In genomic region chr11:76338656-76339055, GRCm38 (mm10) we compare ENCODE assay signal across 17 mouse cellular contexts.
A peak's percentile ranks its signal among the peaks of the same experiment; 100 is the strongest.
DNase-seq lines count a peak whose midpoint lies in the region; ATAC-seq and TF ChIP-seq lines count a peak whose summit lies in the region.
"Had no signal": no experiment of that assay in that cellular context is flagged by ENCODE, and none has a peak within 500 bp of the region (broad histone marks: within the 10 kb centered on the region; RNA-seq: fewer than 3 reads in every experiment).

No protein-coding gene starts in this region.

- H3K27me3 ChIP-seq in kidney, embryonic 15.5 days = no peaks in the 10 kb centered on the region
- H3K27me3 ChIP-seq in cerebellum, adult 2 months (ENCODE audit: control insufficient read depth, insufficient read depth, low read length) = no peaks in the 10 kb centered on the region
- no peaks in the 10 kb centered on the region for H3K27me3 ChIP-seq in limb, embryonic 15.5 days
- H3K27me3 ChIP-seq: midbrain, embryonic 13.5 days had no signal

- H3K9me3 ChIP-seq in kidney, embryonic 15.5 days (replicated peaks) = no peaks in the 10 kb centered on the region
- H3K9me3 ChIP-seq in limb, embryonic 15.5 days = no peaks in the 10 kb centered on the region
- H3K9me3 ChIP-seq: midbrain, embryonic 13.5 days had no signal

- H3K4me1 ChIP-seq in kidney, embryonic 15.5 days = peaks cover 53% of the 10 kb centered on the region
- H3K4me1 ChIP-seq in cerebellum, adult 2 months (ENCODE audit: control insufficient read depth, insufficient read depth, low read length) = peaks cover 14% of the 10 kb centered on the region; the same call in 1 of the 2 replicates
- peaks cover 76% of the 10 kb centered on the region for H3K4me1 ChIP-seq in limb, embryonic 15.5 days

- H3K4me2 ChIP-seq in kidney, embryonic 15.5 days = no peak overlapping the region
- no peak overlapping the region for H3K4me2 ChIP-seq in limb, embryonic 15.5 days
- H3K4me2 ChIP-seq: midbrain, embryonic 13.5 days had no signal

- no peak overlapping the region for H3K9ac ChIP-seq in kidney, embryonic 15.5 days
- H3K9ac ChIP-seq in limb, embryonic 15.5 days = no peak overlapping the region
- H3K9ac ChIP-seq: midbrain, embryonic 13.5 days had no signal

- 84% methylated on average over 8 of the region's 8 CpGs for WGBS in kidney, embryonic 15.5 days
- 17% methylated on average over 8 of the region's 8 CpGs for WGBS in cerebellum, adult 2 months
- 57% methylated on average over 8 of the region's 8 CpGs for WGBS in limb, embryonic 15.5 days

- H3K27ac ChIP-seq in kidney, embryonic 15.5 days = 0 out of 2 replicates have a peak overlapping the region, but pooled peaks have one; percentile 13
- no peak overlapping the region for H3K27ac ChIP-seq in cerebellum, adult 2 months (ENCODE audit: insufficient read depth, low read length)
- H3K27ac ChIP-seq in limb, embryonic 15.5 days = 0 out of 2 replicates have a peak overlapping the region, but pooled peaks have one; percentile 80
- H3K27ac ChIP-seq: heart, adult 2 months; midbrain, embryonic 13.5 days had no signal

- H3K36me3 ChIP-seq in kidney, embryonic 15.5 days = no peaks in the 10 kb centered on the region
- no peaks in the 10 kb centered on the region for H3K36me3 ChIP-seq in limb, embryonic 15.5 days
- H3K36me3 ChIP-seq: midbrain, embryonic 13.5 days had no signal

- TF ChIP-seq POLR2A in cerebellum, adult 2 months (IDR thresholded peaks at IDR 0.05; ENCODE audit: borderline replicate concordance, insufficient read depth, low read length) = no peak

- no peak for TF ChIP-seq CTCF in cerebellum, adult 2 months (IDR thresholded peaks at IDR 0.05; ENCODE audit: borderline replicate concordance, insufficient read depth, low read depth, low read length)

- DNase-seq in kidney, adult 8-10 months = no peak
- peak; percentile 64 for DNase-seq in cerebellum, adult 2 months
- peak; percentile 64 to 68 for DNase-seq in cerebellum, postnatal 36 days
- DNase-seq in liver = no peak
- DNase-seq: heart, adult 2 months; kidney, postnatal 10 days; lung, postnatal 10 days; right cerebral cortex, postnatal 25 days; thymus, adult 18-20 months had no signal

- H3K4me3 ChIP-seq in kidney, embryonic 15.5 days (replicated peaks) = no peak overlapping the region
- peak overlapping the region; percentile 18 for H3K4me3 ChIP-seq in cerebellum, adult 2 months (replicated peaks; ENCODE audit: insufficient read depth, low read depth, low read length)
- H3K4me3 ChIP-seq in limb, embryonic 15.5 days = no peak overlapping the region
- H3K4me3 ChIP-seq: erythroblast, embryonic 14.5 days; heart, adult 2 months; midbrain, embryonic 13.5 days; myocyte had no signal

- ATAC-seq in kidney, embryonic 15.5 days (replicated peaks; ENCODE audit: low FRiP score) = no peak
- no peak for ATAC-seq in limb, embryonic 15.5 days (ENCODE audit: insufficient number of reproducible peaks, low FRiP score, low TSS enrichment, low read depth)
- ATAC-seq in erythroid progenitor cell, adult 5-6 weeks (replicated peaks; ENCODE audit: low FRiP score, poor library complexity, severe bottlenecking) = no peak
- ATAC-seq: forebrain, embryonic 16.5 days; hindbrain, embryonic 16.5 days; midbrain, embryonic 13.5 days had no signal

Comparison
In these comparisons a context has a peak if more than half of its experiments do, and no peak if none do; other contexts are left out.
1. DNase-seq: peak in cerebellum, adult 2 months (2 of 2) and cerebellum, postnatal 36 days (2 of 2); none in kidney, adult 8-10 months (0 of 2) and liver (single experiment).